Mouse (Mus musculus) retina, postnatal 1 day (tissue): ENCODE measurements around the gene Nuf2.
"Not testable (repeated sequence)": the region's sequence is repeated elsewhere in the genome, so short reads cannot be mapped to it uniquely, and the experiment has no call there.

Experiments
- DNase-seq: peaks from one replicate; pipeline ENCODE4 v3.0.0-alpha.2; 2012

Nuf2 gene

DNA sequence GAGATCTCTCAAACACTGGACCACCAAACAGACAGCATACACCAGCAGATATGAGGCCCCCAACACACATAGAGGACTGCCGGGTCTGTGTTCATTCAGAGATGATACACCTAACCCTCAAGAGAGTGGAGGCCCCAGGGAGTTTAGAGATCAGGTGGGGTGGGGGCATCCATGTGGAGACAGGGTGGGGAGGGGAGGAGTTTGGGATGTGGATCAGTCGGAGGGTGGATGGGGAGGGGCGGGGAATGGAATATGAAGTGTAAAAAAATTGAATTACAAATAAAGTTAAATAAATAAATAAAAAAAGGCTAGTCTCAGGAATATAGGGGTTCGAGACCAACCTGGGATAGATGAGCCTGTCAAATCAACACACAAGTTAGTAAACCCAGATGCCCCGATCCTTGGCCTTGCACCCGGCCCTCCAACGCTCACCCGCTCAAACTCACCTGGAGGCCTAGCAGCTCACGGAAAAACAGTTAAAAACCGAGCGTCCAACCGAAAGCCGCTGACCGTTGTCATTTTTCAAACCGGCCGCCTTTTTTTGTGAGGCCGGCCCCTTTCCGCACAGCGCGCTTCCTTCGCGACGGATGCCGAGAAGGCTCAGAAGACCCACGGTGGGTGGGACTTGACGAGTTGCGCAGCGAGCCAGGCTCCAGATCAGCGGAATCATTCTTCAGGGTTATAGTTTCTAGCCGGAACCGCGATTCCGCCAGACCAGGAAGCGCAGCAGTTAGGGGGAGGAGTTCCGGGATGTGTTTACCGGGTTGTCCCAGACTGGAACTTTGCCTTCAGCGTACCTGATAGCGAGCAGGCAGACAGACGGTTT lies at the start of gene Nuf2:
Gene Nuf2, minus strand, starts transcription at position 589 of the 826 bp plus-strand sequence.
- DNase-seq, result peak; percentile 100

DNA sequence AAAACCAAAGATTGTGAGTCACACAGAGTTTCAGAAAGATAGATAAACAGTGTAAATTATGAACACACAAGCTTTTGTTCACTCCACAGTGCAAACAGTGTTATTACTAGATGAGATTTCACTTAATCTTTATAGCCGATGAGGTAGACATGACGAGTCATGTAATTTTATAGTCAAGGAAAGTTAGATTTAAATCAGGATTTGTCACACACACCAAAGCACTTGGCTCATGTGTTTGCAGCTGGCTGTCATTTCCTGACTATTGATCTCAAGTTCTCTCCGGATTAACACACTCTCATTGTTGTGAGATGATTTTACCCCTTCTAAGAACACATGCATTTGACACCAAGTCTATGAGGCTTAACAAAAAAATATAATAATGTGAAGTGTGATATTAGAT lies 48.3 kb upstream of the Nuf2 start:
- no peak for DNase-seq

DNA sequence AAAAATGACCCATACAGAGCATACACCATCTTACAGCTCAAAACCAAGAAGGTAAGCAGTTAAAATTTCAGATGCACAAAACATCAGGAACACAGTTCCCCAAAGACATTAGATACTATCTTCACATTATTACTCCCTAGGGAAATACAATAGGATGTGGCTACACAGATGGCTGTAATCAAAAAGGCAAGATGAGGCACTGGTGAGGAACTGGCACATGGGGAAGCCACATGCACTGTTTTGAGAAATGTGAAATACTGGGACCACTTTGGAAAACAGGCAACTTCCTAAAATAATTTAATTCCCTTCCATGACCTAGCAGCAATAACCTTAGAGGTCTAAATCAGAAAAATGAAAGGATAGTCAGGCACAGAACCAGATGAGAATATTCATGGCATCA lies 42.9 kb upstream of the Nuf2 start:
- DNase-seq, result no peak

DNA sequence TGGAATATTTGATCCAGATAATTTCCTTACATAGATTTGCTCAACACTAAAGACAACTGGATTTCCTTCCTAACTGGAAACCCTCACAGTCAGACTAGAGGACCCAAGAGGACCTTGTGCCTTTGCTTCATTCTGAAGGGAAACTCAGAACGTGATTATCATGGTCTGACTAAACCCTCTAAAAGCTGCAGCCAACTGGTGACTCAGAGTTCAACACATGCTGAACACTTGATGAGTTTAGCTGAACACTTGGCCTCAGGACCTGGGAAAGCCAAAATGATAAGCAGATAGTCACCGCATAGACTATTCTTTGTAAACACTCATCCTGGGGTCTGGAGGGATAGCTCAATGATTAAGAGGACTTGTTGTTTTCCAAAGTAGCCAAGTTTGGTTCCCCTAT lies 24.4 kb upstream of the Nuf2 start:
- DNase-seq, result no peak

DNA sequence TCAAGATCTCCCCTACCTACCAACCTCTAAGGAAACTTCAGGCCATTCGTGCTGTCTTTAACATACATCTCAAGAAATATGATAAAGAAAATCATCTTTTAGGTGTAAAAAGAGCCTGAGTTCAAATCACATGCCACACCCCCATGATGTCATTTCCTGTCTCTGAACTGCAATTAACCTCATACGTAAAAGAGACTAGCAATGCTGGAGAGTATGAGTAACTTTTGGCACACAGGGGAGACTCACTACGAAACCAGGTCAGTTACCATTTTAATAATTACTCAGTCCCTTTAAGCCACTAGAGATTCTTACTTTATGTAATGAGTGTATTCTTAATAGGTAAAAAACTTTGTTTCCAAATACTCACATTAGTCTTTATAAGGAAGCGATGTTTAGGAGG lies 23.8 kb upstream of the Nuf2 start:
- no peak for DNase-seq

DNA sequence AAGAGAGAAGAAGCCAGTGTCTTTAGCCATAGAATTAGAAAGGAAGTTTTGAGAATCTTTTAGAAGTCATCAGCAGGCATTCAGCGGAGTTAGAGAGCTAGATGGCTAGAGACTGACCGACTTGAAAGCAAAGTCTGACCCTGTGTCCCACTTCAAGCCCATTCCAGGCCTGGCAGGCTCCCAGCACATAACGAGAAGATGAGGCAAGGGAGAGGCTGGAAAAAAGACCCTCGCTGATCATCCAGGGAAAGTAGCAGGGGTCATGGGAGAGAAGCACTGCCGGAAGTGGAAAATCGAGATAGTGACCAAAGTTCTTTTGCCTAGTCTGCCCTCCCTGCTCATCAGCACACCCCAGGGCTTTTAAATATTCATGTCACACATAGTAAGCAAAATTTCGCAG lies 22.2 kb upstream of the Nuf2 start:
- no peak for DNase-seq

DNA sequence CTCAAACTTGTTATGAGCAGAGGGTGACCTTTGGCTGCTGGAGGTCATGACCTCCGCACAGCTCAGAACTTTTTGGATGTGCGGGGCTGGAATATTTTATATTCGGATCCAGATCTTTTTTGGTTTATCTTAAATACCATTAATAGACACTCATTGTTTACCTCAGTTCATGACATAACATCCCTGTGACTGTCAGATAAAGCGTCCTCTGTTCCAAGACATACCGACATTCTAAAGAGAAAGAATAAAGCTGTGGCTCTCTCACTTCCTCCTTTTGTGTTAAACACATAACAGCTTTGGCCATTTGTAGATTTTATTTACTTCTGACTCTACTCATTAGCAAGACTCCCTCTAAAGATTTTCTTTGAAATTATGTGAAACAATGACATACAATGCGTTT lies 9.2 kb upstream of the Nuf2 start:
- no peak for DNase-seq

DNA sequence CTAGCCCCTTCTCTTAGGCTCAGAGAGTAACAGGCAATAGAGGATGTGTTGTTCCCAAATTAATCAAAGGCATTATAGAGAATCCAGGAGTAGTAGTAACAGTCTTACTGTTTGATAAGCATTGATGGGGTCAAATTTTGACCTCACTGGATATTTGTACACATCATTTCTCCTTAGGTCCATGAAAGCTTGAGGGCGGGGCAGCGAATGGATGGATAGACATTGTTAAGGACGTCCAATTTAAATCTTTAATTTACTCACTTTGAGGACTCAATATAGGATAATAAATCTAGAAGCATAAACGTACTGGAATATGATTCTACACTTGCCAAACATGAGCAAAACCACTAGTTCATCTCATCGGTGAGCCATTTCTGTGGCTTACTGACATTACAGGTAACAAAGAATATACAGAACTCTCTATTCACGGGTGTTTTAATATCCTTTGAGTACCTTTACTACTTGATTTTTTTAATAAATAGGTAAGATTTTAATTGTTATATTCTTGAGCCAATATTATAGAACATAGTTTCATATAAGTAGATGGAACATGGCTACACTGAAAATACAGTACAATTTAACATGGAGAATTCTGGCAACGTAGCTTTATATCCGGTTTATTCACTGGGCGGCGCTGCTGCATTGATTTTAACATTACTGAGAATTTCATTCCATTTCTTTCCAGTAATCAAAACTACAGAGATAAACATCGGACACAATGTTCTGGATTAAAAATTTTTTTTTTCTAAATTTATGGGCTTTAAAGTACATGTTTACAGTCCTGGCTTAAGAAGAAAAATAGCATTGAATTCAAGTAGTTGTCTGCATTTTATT lies 655 bp upstream of the Nuf2 start:
- peak; percentile 70 for DNase-seq

DNA sequence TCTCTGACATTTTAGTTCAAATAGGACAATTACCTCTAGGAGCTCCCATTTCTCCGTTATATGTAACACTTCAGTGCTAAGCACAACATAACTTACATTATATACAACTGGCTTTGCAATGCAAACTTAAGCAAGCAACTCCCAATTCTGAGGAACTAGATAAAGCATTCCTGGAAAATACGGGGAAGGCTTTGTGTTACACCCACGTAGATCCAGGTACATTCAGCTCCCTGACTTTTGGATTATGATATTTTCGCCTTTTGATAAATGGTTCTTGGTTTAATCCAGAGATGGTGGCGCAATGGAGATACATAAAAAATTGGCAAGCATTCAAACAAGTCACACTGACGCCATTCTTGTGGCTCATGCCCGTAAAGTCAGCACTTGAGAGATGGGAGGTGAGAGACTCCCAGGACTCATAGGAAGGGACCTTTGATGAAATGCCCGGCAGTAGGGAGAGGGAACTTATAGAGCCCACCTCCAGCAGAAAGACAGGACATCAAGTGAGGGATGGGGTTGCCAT lies 1.2 kb downstream of the Nuf2 start:
- DNase-seq, result peak; percentile 2

DNA sequence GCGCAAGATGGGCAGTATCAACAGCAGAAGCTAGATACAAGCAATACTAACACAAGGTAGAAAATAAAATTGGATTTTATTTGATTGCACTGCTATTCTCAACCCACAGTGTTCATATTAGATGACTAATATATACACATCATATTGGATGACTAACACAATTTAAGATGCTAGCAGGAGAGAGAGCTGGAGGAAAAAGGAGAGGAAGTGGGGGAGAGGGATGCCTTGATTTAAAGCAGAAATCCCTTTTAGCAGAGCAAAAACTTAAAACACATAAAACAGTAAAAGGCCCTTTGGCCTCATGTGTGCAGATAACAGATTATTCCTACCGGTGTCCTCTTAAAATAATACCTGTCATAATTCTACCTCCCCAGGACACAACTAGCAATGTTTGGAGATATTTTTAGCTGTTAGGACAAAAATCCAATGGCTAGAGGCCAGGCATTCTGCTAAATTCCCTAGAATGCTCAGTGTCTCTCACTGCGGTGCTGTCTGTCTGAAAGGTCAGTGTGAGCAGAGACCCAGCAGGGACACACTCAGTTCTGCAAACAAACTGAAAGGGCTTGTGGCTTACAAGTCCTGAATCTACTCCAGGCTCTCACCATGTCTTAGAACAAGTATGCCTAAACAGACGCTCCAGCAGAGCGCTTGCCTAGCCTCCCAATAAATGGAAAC lies 5.1 kb downstream of the Nuf2 start:
- no peak for DNase-seq

DNA sequence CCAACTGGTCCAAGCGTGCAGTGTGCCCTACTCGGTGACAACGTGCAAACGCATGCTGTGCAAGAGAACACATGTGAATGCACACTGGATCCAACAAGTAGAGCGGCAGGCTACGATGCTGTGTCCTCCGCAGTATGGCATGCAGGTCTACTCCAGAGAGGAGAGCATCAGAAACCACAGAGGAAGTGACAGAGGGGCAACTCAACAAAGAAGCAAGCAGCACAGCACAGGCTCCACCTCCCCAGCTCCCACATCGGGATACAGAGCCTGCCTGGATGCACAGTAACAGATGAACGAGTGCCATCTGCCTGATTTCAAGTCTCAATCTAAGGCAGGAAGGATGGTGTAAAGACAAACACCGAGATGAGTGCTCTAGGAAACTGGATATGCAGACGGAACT lies 11.9 kb downstream of the Nuf2 start:
- DNase-seq, result no peak

DNA sequence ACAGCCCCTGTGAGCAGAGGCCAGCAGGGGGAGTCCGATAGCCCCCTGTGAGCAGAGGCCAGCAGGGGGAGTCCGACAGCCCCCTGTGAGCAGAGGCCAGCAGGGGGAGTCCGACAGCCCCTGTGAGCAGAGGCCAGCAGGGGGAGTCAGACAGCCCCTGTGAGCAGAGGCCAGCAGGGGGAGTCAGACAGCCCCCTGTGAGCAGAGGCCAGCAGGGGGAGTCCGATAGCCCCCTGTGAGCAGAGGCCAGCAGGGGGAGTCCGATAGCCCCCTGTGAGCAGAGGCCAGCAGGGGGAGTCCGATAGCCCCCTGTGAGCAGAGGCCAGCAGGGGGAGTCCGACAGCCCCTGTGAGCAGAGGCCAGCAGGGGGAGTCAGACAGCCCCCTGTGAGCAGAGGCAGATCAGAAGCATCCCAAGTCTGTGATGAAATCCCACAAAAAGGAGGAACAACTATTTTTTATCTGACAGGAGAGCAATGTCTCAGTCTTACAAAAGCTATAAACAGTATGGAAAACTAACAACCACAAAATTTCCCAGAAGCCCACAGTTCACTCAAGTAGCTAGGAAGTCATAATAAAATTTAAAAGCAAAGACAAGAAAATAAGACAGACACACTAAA lies 13.3 kb downstream of the Nuf2 start:
- DNase-seq, result not testable (repeated sequence)

DNA sequence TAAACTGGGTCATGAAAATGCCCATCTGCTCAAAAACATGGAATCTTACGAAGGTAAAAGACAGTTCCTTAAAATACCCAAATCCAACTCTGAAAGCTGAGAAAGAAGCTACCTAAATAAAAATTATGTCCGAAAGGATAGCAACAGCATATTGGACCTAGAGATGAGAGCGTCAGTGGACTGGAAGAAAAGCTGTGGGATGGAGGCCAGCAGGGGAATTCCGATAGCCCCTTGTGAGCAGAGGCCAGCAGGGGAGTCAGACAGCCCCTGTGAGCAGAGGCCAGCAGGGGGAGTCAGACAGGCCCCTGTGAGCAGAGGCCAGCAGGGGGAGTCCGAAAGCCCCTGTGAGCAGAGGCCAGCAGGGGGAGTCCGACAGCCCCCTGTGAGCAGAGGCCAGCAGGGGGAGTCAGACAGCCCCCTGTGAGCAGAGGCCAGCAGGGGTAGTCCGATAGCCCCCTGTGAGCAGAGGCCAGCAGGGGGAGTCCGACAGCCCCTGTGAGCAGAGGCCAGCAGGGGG lies 13.8 kb downstream of the Nuf2 start:
- peak; percentile 11 for DNase-seq

DNA sequence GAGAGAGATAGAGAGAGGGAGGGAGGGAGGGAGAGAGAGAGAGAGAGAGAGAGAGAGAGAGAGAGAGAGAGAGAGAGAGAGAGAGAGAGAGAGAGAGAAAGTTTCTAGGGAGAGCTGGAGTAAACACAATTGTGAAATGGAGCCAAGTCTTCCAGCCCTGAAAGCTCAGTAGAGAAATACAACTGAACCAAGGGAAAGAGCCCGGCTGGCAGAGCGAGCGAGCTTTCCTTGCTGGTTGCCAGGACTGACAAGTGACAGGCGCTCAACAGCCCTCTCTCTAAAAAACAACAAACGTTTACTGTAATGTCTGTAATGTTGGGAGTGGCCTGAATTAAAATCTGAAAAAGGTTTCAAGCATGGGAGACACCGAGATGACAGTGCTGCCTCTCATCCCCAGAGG lies 24.9 kb downstream of the Nuf2 start:
- no peak for DNase-seq

DNA sequence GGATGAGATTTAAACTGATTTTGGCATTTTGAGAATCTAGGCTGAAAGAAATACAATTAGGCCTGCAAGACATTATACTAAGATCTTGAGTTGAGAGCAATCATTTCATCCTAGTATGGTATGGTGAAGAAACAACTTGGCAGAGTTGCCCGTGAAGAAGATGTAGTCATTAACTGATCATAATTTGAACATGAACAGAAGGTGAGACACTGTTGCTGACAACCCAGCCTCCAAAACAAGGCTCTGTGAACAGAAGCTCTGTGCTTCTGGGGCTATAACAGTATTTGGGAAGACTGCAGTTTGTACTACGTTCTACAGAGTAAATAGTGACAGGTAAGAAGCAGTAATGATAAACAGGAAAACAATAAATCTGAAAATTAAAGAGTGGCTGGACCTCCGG lies 28.4 kb downstream of the Nuf2 start:
- DNase-seq, result no peak

DNA sequence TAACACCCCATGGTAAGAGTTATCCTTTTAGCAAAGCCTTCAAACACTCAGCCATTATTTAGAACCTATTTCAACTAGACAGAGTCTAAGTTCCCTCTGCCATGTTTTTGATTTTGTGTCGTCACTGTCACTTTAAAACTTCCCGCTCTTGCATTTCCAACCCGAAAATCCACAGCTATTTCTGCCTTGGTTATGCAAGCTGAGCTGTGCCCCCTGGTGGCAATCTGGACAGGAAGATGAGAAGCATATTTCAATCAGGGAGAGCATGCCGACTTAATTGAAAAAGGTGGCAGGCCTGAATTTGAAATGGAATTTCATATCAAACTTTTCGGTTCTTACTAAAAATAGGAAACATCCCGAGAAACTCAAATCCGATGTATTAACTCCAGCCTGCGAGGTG lies 35.6 kb downstream of the Nuf2 start:
- peak; percentile 64 for DNase-seq

DNA sequence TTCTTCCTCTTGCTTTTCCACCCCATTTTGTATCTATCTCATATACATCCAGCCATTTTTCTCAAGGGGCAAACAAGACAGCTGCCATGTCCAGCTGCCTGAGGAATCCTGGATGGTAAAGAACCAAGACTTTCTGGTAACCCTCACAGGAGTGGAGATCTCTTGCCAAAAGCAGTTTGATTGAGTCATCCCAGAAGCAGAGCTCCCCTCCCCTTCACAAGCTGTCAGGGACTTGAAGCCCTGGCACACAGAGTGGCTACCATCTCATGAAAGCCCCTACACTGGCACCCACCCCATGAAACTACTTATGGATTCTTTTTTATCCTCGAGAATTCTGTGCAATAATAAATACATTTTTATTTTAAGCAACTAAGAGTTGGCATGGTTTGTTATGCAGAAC lies 39.7 kb downstream of the Nuf2 start:
- no peak for DNase-seq

DNA sequence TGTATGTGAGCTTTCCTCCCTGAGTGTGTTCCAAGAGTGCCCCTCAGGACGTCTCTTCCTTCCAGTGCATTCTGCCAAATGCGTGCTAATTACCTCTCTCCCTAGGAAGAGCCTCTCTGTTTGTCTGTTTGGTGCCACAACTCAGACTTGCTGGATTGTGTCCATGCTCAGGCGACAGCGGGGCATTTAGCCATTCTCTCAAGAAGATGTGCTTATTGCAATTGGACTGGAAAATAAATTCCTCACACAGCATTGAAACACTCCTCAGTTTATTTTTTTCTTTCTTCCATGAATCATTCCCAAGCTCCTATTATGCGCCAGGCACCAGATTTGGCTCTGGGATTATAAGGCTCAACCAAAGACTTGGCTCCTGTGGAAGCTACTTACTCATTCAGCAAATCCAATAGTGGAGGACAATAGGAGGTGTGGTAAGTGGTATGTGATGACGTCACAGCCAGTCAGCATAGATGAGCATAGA lies 45.8 kb downstream of the Nuf2 start:
- DNase-seq, result peak; percentile 23

DNA sequence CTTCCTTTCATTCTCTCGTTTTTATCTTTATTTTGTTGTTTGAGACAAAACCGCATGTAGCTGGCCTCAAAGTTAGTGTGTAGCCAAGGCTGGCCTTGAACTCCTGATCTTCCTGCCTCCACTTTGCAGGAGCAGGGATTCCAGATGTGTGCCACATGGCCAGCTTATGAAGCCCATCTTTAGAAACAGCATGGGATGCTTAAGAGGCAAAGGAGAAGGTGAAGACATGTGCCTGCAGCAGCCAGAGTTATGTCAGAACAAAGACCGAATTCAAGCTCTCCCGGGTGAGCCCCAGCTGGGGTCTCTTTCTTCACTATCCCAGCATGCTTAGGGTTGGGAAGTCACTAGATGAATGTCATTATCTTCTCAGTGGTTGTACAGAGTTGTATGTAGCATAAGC lies 46.7 kb downstream of the Nuf2 start:
- no peak for DNase-seq

DNA sequence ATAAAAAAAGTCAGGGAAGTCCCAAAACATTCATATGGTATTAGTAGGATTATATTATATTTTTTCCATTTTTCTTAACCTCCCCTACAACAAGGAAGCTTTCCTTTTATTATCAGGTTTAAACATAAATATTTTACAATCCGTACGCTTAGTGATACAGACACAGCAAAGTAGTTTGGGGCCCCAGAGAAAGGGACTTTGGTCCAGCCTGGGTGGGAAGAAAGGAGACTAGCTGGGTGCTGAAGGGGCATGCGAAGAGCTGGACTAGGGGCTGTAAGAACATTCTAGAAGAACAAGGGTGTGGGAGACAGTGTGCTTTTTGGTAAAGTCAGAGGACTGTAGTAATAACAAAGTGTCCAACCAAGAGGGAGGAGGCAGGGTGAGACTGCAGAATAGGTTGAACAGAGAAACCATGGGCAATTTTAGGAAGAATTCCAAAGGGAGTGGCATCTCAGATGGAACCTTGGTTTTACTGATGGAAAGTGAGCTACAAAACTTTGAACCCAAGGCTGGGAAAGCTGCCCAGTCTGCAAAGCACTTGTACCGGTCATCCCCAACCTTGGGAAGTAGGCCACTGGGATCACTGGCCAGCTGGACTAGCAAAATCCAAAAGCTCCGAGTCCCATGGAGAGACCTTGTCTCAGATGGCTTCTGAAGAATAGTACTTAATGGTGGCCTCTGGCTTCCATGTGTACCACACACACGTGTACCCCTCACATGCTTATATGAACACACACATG lies 48.5 kb downstream of the Nuf2 start:
- no peak for DNase-seq

DNA sequence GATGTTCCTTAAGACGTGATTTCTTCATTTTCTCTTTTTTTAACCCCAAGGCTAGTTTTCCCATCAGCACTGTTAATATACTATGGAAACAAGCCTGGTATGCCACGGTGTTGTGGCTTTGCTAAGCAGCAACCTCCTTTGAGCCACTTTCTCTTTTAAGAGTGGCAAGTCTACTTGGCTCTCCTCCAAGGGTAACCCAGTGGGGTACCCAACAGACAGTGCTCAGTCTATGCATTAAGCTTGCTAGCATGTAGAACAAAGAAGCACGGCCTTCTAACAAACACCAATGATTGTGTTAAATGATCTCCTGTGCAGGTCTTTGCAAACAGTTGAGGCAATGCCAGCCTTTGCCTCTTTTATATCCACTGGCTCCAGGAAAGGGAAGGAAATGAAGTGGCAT lies 60.1 kb downstream of the Nuf2 start:
- DNase-seq, result peak; percentile 12

DNA sequence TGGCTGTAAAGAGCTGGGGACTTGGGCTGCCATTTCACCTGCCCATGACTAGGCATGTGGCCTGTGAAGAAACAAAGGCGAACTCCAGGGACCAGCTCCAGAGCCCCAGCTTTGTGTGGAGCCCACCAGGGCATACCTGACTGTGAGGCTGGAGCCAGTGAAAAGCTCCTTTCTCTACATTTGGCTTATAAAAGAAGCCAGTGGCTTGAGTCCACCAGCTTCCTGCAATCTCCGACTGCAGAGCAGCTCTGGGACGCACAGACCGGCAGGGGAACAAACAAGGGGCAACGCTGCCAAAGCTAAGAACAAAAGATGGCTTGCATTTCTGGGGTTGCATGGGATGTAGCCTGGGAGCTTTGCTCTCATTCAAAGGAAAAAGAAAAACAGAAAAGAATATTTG lies 63.5 kb downstream of the Nuf2 start:
- DNase-seq, result no peak
